Mouse (Mus musculus): ENCODE data around the gene Camk2n1. TPM values are rescaled to one million over a fixed set of nuclear protein-coding genes. Genes with fewer than 3 reads are reported as not detected.

The Camk2n1 gene
- 14.8 and 15.7 TPM in 2 replicates for polyA plus RNA-seq (2015; fragmentation: Nextera tagmentation; extraction: Ambion mirVana)

- H3K27me3 ChIP-seq (replicated peaks) = no peaks in the 10 kb centered on the region
- H3K27ac ChIP-seq = peak within 1 kb of the TSS; percentile 96
- WGBS = under 1% methylated on average over 55 of the region's 64 CpGs
- peak within 1 kb of the TSS; percentile 95 for H3K4me2 ChIP-seq
- peaks cover 53% of the 10 kb centered on the region for H3K4me1 ChIP-seq
- peak within 1 kb of the TSS; percentile 89 for H3K4me3 ChIP-seq
- H3K9me3 ChIP-seq = no peaks in the 10 kb centered on the region
- peak; percentile 67 for ATAC-seq (replicated peaks)
- no peaks in the 10 kb centered on the region for H3K36me3 ChIP-seq (replicated peaks)
- H3K9ac ChIP-seq = peak within 1 kb of the TSS; percentile 93
Measured at GRCm38 (mm10) chr4:138453753-138454570, at the start of gene Camk2n1. Gene Camk2n1, plus strand, starts transcription at chr4:138454314.

- Histone ChIP-seq H3K9ac (no peak overlapping the region), H3K9me3 (no peaks in the 10 kb centered on the region), H3K4me2 (no peak overlapping the region), H3K4me3 (no peak overlapping the region), H3K27ac (no peak overlapping the region), H3K27me3 (replicated peaks) (no peaks in the 10 kb centered on the region; the same call in 1 of the 2 replicates), H3K36me3 (replicated peaks) (no peaks in the 10 kb centered on the region), H3K4me1 (no peaks in the 10 kb centered on the region)
- 0% methylated on average over 2 of the region's 2 CpGs for WGBS
- ATAC-seq (replicated peaks) = no peak
Measured at GRCm38 (mm10) chr4:138404806-138405205, 49.3 kb upstream of the Camk2n1 start.

GRCm38 (mm10) chr4:138407479-138408194 lies 46.5 kb upstream of the Camk2n1 start:
- Histone ChIP-seq H3K4me2 (no peak overlapping the region), H3K27me3 (replicated peaks) (no peaks in the 10 kb centered on the region; the same call in 1 of the 2 replicates), H3K4me3 (no peak overlapping the region)

GRCm38 (mm10) chr4:138411011-138411410 lies 43.1 kb upstream of the Camk2n1 start:
- ATAC-seq (replicated peaks) = no peak
- Histone ChIP-seq H3K9ac (no peak overlapping the region), H3K9me3 (no peaks in the 10 kb centered on the region), H3K4me3 (no peak overlapping the region), H3K36me3 (replicated peaks) (no peaks in the 10 kb centered on the region), H3K27me3 (replicated peaks) (no peaks in the 10 kb centered on the region; the same call in 1 of the 2 replicates), H3K4me1 (peaks cover 14% of the 10 kb centered on the region), H3K4me2 (no peak overlapping the region), H3K27ac (no peak overlapping the region)
- 18% methylated on average over 5 of the region's 5 CpGs for WGBS

More at GRCm38 (mm10) chr4:138407479-138408194, 46.5 kb upstream of the Camk2n1 start:
- Histone ChIP-seq H3K27ac (no peak overlapping the region), H3K9ac (no peak overlapping the region), H3K4me1 (no peaks in the 10 kb centered on the region), H3K36me3 (replicated peaks) (no peaks in the 10 kb centered on the region), H3K9me3 (no peaks in the 10 kb centered on the region)
- 82% methylated on average over 12 of the region's 13 CpGs for WGBS
- ATAC-seq (replicated peaks) = no peak

GRCm38 (mm10) chr4:138411504-138412121 lies 42.5 kb upstream of the Camk2n1 start:
- Histone ChIP-seq H3K36me3 (replicated peaks) (no peaks in the 10 kb centered on the region), H3K4me1 (peaks cover 14% of the 10 kb centered on the region), H3K27me3 (replicated peaks) (no peaks in the 10 kb centered on the region; the same call in 1 of the 2 replicates), H3K4me3 (no peak overlapping the region), H3K27ac (no peak overlapping the region), H3K9me3 (no peaks in the 10 kb centered on the region), H3K9ac (no peak overlapping the region), H3K4me2 (no peak overlapping the region)
- no peak for ATAC-seq (replicated peaks)
- 58% methylated on average over 7 of the region's 7 CpGs for WGBS

- no peak overlapping the region for H3K9ac ChIP-seq
- H3K4me3 ChIP-seq = no peak overlapping the region
- H3K27me3 ChIP-seq (replicated peaks) = peaks cover 3% of the 10 kb centered on the region; the same call in 1 of the 2 replicates
- no peak for ATAC-seq (replicated peaks)
- 20% methylated on average over 6 of the region's 6 CpGs for WGBS
- H3K9me3 ChIP-seq = no peaks in the 10 kb centered on the region
- H3K36me3 ChIP-seq (replicated peaks) = no peaks in the 10 kb centered on the region
- H3K27ac ChIP-seq = peak overlapping the region; percentile 70
- H3K4me1 ChIP-seq = peaks cover 29% of the 10 kb centered on the region
- H3K4me2 ChIP-seq = no peak overlapping the region; the same call in 1 of the 2 replicates
Measured at GRCm38 (mm10) chr4:138414725-138415124, 39.4 kb upstream of the Camk2n1 start.

- Histone ChIP-seq H3K36me3 (replicated peaks) (no peaks in the 10 kb centered on the region), H3K9me3 (no peaks in the 10 kb centered on the region), H3K27ac (no peak overlapping the region), H3K27me3 (replicated peaks) (peaks cover 3% of the 10 kb centered on the region; the same call in 1 of the 2 replicates), H3K4me2 (no peak overlapping the region), H3K9ac (no peak overlapping the region), H3K4me3 (no peak overlapping the region), H3K4me1 (peaks cover 29% of the 10 kb centered on the region)
- 86% methylated on average over 3 of the region's 3 CpGs for WGBS
- ATAC-seq (replicated peaks) = no peak
Measured at GRCm38 (mm10) chr4:138415991-138416390, 38.1 kb upstream of the Camk2n1 start.

GRCm38 (mm10) chr4:138416414-138416813 lies 37.7 kb upstream of the Camk2n1 start:
- no peak for ATAC-seq (replicated peaks)
- Histone ChIP-seq H3K4me1 (peaks cover 29% of the 10 kb centered on the region), H3K27ac (no peak overlapping the region), H3K9me3 (no peaks in the 10 kb centered on the region), H3K36me3 (replicated peaks) (no peaks in the 10 kb centered on the region), H3K9ac (no peak overlapping the region), H3K4me2 (no peak overlapping the region), H3K27me3 (replicated peaks) (peaks cover 3% of the 10 kb centered on the region; the same call in 1 of the 2 replicates), H3K4me3 (no peak overlapping the region)
- 55% methylated on average over 5 of the region's 5 CpGs for WGBS

- H3K27ac ChIP-seq = peak overlapping the region; percentile 69
- H3K36me3 ChIP-seq (replicated peaks) = no peaks in the 10 kb centered on the region
- no peak overlapping the region for H3K4me2 ChIP-seq
- peaks cover 29% of the 10 kb centered on the region for H3K4me1 ChIP-seq
- WGBS = 89% methylated on average over 4 of the region's 4 CpGs
- no peak overlapping the region for H3K9ac ChIP-seq
- peak; percentile 57 for ATAC-seq (replicated peaks)
- H3K4me3 ChIP-seq = no peak overlapping the region
- H3K9me3 ChIP-seq = no peaks in the 10 kb centered on the region
- H3K27me3 ChIP-seq (replicated peaks) = peaks cover 3% of the 10 kb centered on the region; the same call in 1 of the 2 replicates
Measured at GRCm38 (mm10) chr4:138417882-138418281, 36.2 kb upstream of the Camk2n1 start.

GRCm38 (mm10) chr4:138418340-138418957 lies 35.7 kb upstream of the Camk2n1 start:
- peak; percentile 78 for ATAC-seq (replicated peaks)
- Histone ChIP-seq H3K4me1 (peaks cover 29% of the 10 kb centered on the region), H3K36me3 (replicated peaks) (no peaks in the 10 kb centered on the region), H3K27me3 (replicated peaks) (peaks cover 3% of the 10 kb centered on the region; the same call in 1 of the 2 replicates), H3K9me3 (no peaks in the 10 kb centered on the region), H3K9ac (no peak overlapping the region), H3K4me2 (no peak overlapping the region), H3K4me3 (no peak overlapping the region), H3K27ac (peak overlapping the region; percentile 69)
- 35% methylated on average over 11 of the region's 11 CpGs for WGBS

GRCm38 (mm10) chr4:138425028-138425427 lies 29.1 kb upstream of the Camk2n1 start:
- ATAC-seq (replicated peaks) = no peak
- H3K4me3 ChIP-seq = no peak overlapping the region
- H3K4me1 ChIP-seq = peaks cover 3% of the 10 kb centered on the region; the same call in 1 of the 2 replicates
- H3K9me3 ChIP-seq = no peaks in the 10 kb centered on the region
- H3K27ac ChIP-seq = no peak overlapping the region
- WGBS = 85% methylated on average over 6 of the region's 6 CpGs
- H3K36me3 ChIP-seq (replicated peaks) = no peaks in the 10 kb centered on the region
- 0 out of 2 replicates have a peak, but pooled peaks cover 3% of the 10 kb centered on the region for H3K27me3 ChIP-seq (replicated peaks)
- H3K9ac ChIP-seq = no peak overlapping the region
- no peak overlapping the region for H3K4me2 ChIP-seq

All from midbrain, embryonic 15.5 days (tissue).